Mouse (Mus musculus): ENCODE results near the gene Abcg8. TPM values are rescaled to one million over a fixed set of nuclear protein-coding genes. Genes with fewer than 3 reads are reported as not detected.

The Abcg8 gene
- polyA plus RNA-seq, 1 experiment from 2014 or later = not detected

GRCm38 (mm10) chr17:84665053-84665452, 11.0 kb upstream of the Abcg8 start:
- ATAC-seq (ENCODE audit: low FRiP score, low read depth) = no peak
- H3K9ac ChIP-seq = no peak overlapping the region
- no peak overlapping the region for H3K27ac ChIP-seq
- WGBS = 35% methylated on average over 10 of the region's 10 CpGs
- H3K27me3 ChIP-seq = no peaks in the 10 kb centered on the region
- no peak overlapping the region for H3K4me3 ChIP-seq
- H3K9me3 ChIP-seq = no peaks in the 10 kb centered on the region
- no peaks in the 10 kb centered on the region for H3K36me3 ChIP-seq
- peaks cover 18% of the 10 kb centered on the region for H3K4me1 ChIP-seq
- no peak overlapping the region for H3K4me2 ChIP-seq (replicated peaks)

- ATAC-seq (ENCODE audit: low FRiP score, low read depth) = no peak
- Histone ChIP-seq H3K27me3 (no peaks in the 10 kb centered on the region), H3K4me2 (replicated peaks) (no peak overlapping the region), H3K36me3 (no peaks in the 10 kb centered on the region), H3K27ac (no peak overlapping the region), H3K9me3 (no peaks in the 10 kb centered on the region), H3K9ac (no peak overlapping the region), H3K4me3 (no peak overlapping the region), H3K4me1 (peaks cover 18% of the 10 kb centered on the region)
- 12% methylated on average over 9 of the region's 9 CpGs for WGBS
Observed at GRCm38 (mm10) chr17:84665691-84666090, 10.4 kb upstream of the Abcg8 start.

- no peak overlapping the region for H3K9ac ChIP-seq
- 90% methylated on average over 3 of the region's 3 CpGs for WGBS
- H3K27ac ChIP-seq = no peak overlapping the region
- no peak overlapping the region for H3K4me3 ChIP-seq
- H3K36me3 ChIP-seq = no peaks in the 10 kb centered on the region
- H3K4me2 ChIP-seq (replicated peaks) = no peak overlapping the region
- ATAC-seq (ENCODE audit: low FRiP score, low read depth) = no peak
- no peaks in the 10 kb centered on the region for H3K9me3 ChIP-seq
- 0 out of 2 replicates have a peak, but pooled peaks cover 3% of the 10 kb centered on the region for H3K27me3 ChIP-seq
- H3K4me1 ChIP-seq = peaks cover 14% of the 10 kb centered on the region
Observed at GRCm38 (mm10) chr17:84667848-84668247, 8.3 kb upstream of the Abcg8 start.

GRCm38 (mm10) chr17:84672376-84673369, 3.4 kb upstream of the Abcg8 start:
- no peaks in the 10 kb centered on the region for H3K36me3 ChIP-seq
- H3K27me3 ChIP-seq = peaks cover 21% of the 10 kb centered on the region; the same call in 1 of the 2 replicates
- H3K4me3 ChIP-seq = no peak overlapping the region
- no peak overlapping the region for H3K4me2 ChIP-seq (replicated peaks)
- no peak overlapping the region for H3K27ac ChIP-seq
- peaks cover 20% of the 10 kb centered on the region for H3K4me1 ChIP-seq
- no peak overlapping the region for H3K9ac ChIP-seq
- no peak for ATAC-seq (ENCODE audit: low FRiP score, low read depth)
- 76% methylated on average over 16 of the region's 16 CpGs for WGBS
- no peaks in the 10 kb centered on the region for H3K9me3 ChIP-seq

- peaks cover 20% of the 10 kb centered on the region for H3K4me1 ChIP-seq
- ATAC-seq (ENCODE audit: low FRiP score, low read depth) = no peak
- no peak overlapping the region for H3K9ac ChIP-seq
- no peaks in the 10 kb centered on the region for H3K36me3 ChIP-seq
- no peaks in the 10 kb centered on the region for H3K9me3 ChIP-seq
- peaks cover 21% of the 10 kb centered on the region; the same call in 1 of the 2 replicates for H3K27me3 ChIP-seq
- H3K4me3 ChIP-seq = no peak overlapping the region
- WGBS = 12% methylated on average over 7 of the region's 7 CpGs
- H3K27ac ChIP-seq = no peak overlapping the region
- 0 out of 2 replicates have a peak overlapping the region, but pooled peaks have one; percentile 7 for H3K4me2 ChIP-seq (replicated peaks)
Observed at GRCm38 (mm10) chr17:84674048-84674447, 2.1 kb upstream of the Abcg8 start.

DNA sequence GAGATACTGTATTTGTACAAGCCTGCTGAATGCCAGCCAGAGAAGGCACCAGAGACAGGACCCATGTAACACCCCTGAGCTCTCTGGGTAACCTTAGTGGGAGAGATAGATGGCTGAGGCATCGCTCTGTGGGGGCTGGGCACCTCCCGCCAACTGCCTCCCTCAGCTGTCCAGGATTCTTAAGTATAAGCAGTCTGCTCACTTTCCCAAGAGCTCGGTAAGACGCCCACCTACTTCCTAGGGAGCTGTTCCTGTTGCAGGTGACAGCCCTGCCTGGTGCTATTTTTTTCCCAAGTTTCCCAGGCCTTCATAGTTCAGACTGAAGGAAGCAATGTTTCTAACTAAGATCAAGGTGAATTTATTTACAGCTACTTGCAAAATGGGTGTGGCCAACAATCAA, 898 bp upstream of the Abcg8 start:
- H3K4me1 ChIP-seq = peaks cover 20% of the 10 kb centered on the region
- no peak overlapping the region for H3K27ac ChIP-seq
- no peaks in the 10 kb centered on the region for H3K9me3 ChIP-seq
- H3K9ac ChIP-seq = no peak overlapping the region
- no peaks in the 10 kb centered on the region for H3K36me3 ChIP-seq
- peak overlapping the region; percentile 81; the same call in 1 of the 2 replicates for H3K4me2 ChIP-seq (replicated peaks)
- ATAC-seq (ENCODE audit: low FRiP score, low read depth) = no peak
- H3K4me3 ChIP-seq = no peak overlapping the region
- H3K27me3 ChIP-seq = peaks cover 21% of the 10 kb centered on the region; the same call in 1 of the 2 replicates
- 55% methylated on average over 4 of the region's 4 CpGs for WGBS

DNA sequence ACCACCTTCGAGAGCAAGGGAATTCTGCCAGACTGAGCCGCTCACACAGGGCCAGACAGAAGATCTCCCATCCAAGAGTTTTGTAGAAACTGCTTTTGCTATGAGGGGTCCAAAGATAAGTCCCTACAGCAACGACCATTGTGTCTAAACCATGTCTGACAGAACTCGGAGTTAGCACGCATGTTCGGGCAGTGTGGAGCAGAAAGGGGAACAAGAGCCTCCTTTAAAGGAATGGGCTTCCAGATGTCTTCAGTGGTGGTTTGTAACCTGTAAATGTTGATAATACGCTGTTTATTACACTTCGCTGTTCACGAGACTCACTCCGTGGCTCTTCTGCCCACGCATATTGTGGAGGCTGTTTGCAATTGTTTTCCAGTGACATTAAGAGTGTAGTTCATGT, 1.5 kb downstream of the Abcg8 start:
- no peaks in the 10 kb centered on the region for H3K36me3 ChIP-seq
- no peak for ATAC-seq (ENCODE audit: low FRiP score, low read depth)
- peaks cover 19% of the 10 kb centered on the region; the same call in 1 of the 2 replicates for H3K27me3 ChIP-seq
- H3K4me2 ChIP-seq (replicated peaks) = no peak overlapping the region
- WGBS = 77% methylated on average over 11 of the region's 11 CpGs
- peaks cover 20% of the 10 kb centered on the region for H3K4me1 ChIP-seq
- no peak overlapping the region for H3K9ac ChIP-seq
- no peak overlapping the region for H3K4me3 ChIP-seq
- H3K27ac ChIP-seq = no peak overlapping the region
- H3K9me3 ChIP-seq = no peaks in the 10 kb centered on the region

- no peak overlapping the region for H3K4me3 ChIP-seq
- H3K4me2 ChIP-seq (replicated peaks) = no peak overlapping the region
- H3K36me3 ChIP-seq = no peaks in the 10 kb centered on the region
- H3K4me1 ChIP-seq = no peaks in the 10 kb centered on the region
- H3K9me3 ChIP-seq = no peaks in the 10 kb centered on the region
- WGBS = 73% methylated on average over 3 of the region's 3 CpGs
- ATAC-seq (ENCODE audit: low FRiP score, low read depth) = no peak
- H3K27ac ChIP-seq = no peak overlapping the region
- no peak overlapping the region for H3K9ac ChIP-seq
- no peaks in the 10 kb centered on the region for H3K27me3 ChIP-seq
Observed at GRCm38 (mm10) chr17:84681670-84682069, 5.6 kb downstream of the Abcg8 start.

DNA sequence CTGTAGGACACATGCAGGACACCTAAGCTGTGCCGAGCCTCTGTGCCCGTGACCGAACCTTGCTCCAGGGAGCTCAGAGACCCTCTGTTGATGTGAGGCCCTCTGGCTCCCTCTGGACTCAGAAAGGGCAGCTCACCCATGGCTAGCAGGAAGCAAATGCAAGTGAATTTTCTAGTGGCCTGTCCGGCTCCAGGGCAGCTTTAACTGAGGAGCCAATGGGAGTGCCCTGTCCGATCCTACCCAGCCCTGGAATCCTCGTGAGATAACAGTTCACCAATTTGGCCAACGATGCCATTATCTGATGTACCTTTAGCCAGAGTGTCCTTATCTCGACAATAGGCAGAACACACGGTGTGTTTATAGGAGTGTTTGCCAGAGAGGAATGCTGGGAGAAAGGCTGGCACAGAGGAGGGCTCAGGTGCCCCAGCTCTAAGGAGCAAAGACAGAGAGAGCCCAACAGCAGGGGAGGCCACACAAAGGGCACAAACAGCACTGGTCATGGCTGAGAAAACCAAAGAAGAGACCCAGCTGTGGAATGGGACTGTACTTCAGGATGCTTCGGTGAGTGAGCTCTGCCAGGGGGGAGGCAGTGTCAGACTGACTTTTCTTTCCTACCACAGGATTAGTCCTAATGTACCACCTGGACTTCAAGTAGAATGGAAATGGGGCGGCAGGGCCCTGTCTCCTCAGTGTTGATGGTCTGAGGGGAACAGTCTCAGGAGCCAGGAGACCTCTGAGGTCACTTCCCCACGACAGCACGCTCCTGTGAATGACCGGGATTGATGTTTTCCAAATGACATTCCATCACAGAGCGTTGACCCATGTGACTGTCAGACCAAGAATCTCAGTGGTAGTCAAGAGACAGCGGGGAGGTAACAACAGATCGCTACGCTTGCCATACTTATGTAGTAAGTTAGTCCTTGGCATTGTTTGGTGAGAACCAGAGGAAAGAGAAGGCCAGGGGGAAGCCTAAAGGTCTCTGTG, 6.9 kb downstream of the Abcg8 start, which contains the start of gene Abcg5:
Gene Abcg5, minus strand, starts transcription at position 278 of the 984 bp plus-strand sequence.
- Histone ChIP-seq H3K27me3 (no peaks in the 10 kb centered on the region), H3K9ac (no peak within 1 kb of the TSS), H3K27ac (no peak within 1 kb of the TSS), H3K4me1 (no peaks in the 10 kb centered on the region), H3K36me3 (no peaks in the 10 kb centered on the region), H3K4me2 (replicated peaks) (no peak within 1 kb of the TSS), H3K9me3 (no peaks in the 10 kb centered on the region), H3K4me3 (no peak within 1 kb of the TSS)
- ATAC-seq (ENCODE audit: low FRiP score, low read depth) = no peak
- WGBS = 77% methylated on average over 18 of the region's 18 CpGs

DNA sequence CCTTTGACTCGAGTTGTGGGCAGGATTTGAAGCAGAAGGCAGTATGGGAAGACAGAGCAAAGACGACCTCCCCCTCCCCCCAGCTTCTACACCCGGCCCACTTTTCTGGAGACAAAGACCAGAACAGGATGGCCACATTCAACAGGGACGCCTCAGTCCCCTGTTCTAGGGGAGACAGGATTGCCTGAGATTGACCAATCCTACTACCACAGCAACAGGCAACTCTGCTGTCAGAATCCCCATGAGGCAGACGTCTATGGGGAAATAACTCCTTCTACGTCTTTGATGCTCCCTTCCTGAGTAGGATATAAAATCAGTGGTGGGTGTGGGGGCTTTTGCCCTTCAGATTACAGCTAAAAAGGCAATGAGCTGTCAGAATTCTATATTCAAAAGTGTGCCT, 8.2 kb downstream of the Abcg8 start:
- H3K27me3 ChIP-seq = no peaks in the 10 kb centered on the region
- no peak overlapping the region for H3K27ac ChIP-seq
- no peak for ATAC-seq (ENCODE audit: low FRiP score, low read depth)
- H3K4me1 ChIP-seq = no peaks in the 10 kb centered on the region
- no peak overlapping the region for H3K4me2 ChIP-seq (replicated peaks)
- H3K36me3 ChIP-seq = no peaks in the 10 kb centered on the region
- no peak overlapping the region for H3K9ac ChIP-seq
- 32% methylated on average over 6 of the region's 6 CpGs for WGBS
- no peaks in the 10 kb centered on the region for H3K9me3 ChIP-seq
- no peak overlapping the region for H3K4me3 ChIP-seq

GRCm38 (mm10) chr17:84685286-84685685, 9.2 kb downstream of the Abcg8 start:
- no peaks in the 10 kb centered on the region for H3K9me3 ChIP-seq
- no peaks in the 10 kb centered on the region for H3K36me3 ChIP-seq
- H3K27ac ChIP-seq = no peak overlapping the region
- H3K27me3 ChIP-seq = no peaks in the 10 kb centered on the region
- no peak overlapping the region for H3K4me3 ChIP-seq
- H3K4me1 ChIP-seq = no peaks in the 10 kb centered on the region
- 67% methylated on average over 4 of the region's 4 CpGs for WGBS
- no peak overlapping the region for H3K4me2 ChIP-seq (replicated peaks)
- no peak overlapping the region for H3K9ac ChIP-seq
- no peak for ATAC-seq (ENCODE audit: low FRiP score, low read depth)

DNA sequence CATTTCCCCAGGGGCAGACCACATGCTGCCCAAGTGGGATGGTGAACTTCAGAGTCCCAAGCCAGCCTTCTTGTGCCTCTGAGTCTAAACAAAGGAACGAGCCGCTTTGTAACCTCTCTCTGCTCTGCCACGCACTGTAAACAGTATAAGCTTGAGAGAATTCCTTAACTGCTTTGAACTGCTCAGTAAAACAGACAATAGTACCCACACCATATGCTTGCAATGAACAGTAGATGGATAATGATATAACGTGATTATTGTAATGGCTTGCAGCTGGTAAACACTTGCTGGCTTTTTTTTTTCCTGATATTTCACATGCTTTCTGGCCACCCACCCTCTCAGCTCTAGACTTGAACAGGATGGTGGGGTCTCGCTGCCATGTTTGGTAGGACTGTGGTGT, 11.9 kb downstream of the Abcg8 start:
- 43% methylated on average over 5 of the region's 5 CpGs for WGBS
- no peaks in the 10 kb centered on the region for H3K36me3 ChIP-seq
- H3K9ac ChIP-seq = no peak overlapping the region
- no peaks in the 10 kb centered on the region for H3K27me3 ChIP-seq
- H3K9me3 ChIP-seq = no peaks in the 10 kb centered on the region
- H3K4me1 ChIP-seq = no peaks in the 10 kb centered on the region
- H3K4me2 ChIP-seq (replicated peaks) = no peak overlapping the region
- no peak overlapping the region for H3K4me3 ChIP-seq
- H3K27ac ChIP-seq = no peak overlapping the region
- ATAC-seq (ENCODE audit: low FRiP score, low read depth) = no peak

Measured in limb, embryonic 13.5 days (tissue).